Comparison of ENCODE assay signal across 9 mouse cellular contexts in the genomic region with DNA sequence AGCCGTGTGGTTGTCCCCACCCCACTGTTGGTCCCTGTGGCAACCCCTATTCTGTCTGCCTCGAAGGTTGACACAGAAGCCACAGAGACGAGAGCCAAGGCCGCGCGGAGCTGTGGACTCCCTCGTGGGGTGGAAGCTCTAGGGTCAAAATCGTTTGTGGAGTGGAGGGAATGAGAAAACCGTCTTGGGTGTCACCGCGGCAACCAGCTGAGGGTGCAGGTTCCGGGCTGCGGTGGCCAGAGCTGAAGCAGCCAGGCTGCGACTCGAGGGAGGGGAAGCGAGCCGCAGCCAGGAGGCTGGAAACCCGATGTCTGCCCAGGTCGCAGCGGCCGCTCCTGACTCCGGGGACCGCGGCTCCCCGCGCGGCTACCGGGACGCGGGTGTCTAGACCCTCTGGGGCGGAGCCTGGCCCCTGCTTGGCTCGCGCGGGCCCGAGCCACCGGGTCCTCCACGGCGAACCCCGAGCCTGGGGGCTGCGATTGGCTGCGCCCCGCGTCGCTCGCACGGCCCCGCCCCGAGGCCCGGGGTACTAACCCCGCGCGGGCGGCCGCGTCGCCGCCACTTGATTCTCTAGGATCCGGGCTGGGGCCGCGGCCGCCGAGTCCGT. TPM values are rescaled to one million over a fixed set of nuclear protein-coding genes. Genes with fewer than 3 reads are reported as not detected.
DNase-seq lines count a peak whose midpoint lies in the region; ATAC-seq lines count a peak whose summit lies in the region.
"Had no signal": no experiment of that assay in that cellular context is flagged by ENCODE, and none has a peak within 500 bp of the region (broad histone marks: within the 10 kb centered on the region; RNA-seq: fewer than 3 reads in every experiment).

No protein-coding gene starts in this region.

- no peaks in the 10 kb centered on the region for H3K36me3 ChIP-seq in heart, embryonic 16.5 days (ENCODE audit: control insufficient read depth, insufficient read depth)
- no peaks in the 10 kb centered on the region for H3K36me3 ChIP-seq in limb, embryonic 15.5 days
- H3K36me3 ChIP-seq: G1E had no signal

- H3K9ac ChIP-seq in heart, embryonic 16.5 days (ENCODE audit: low read length): peak overlapping the region; percentile 31
- peak overlapping the region; percentile 33 for H3K9ac ChIP-seq in limb, embryonic 15.5 days

- H3K9me3 ChIP-seq in heart, embryonic 16.5 days (replicated peaks; ENCODE audit: control insufficient read depth, low read length): no peaks in the 10 kb centered on the region
- no peaks in the 10 kb centered on the region for H3K9me3 ChIP-seq in limb, embryonic 15.5 days

- 2% methylated on average over 60 of the region's 63 CpGs for WGBS in heart, embryonic 16.5 days
- WGBS in limb, embryonic 15.5 days: 2% methylated on average over 63 of the region's 63 CpGs

- peaks cover 96% of the 10 kb centered on the region for H3K27me3 ChIP-seq in heart, embryonic 16.5 days (ENCODE audit: control insufficient read depth, insufficient read depth, low read length)
- H3K27me3 ChIP-seq in limb, embryonic 15.5 days: peaks cover 97% of the 10 kb centered on the region

- ATAC-seq in heart, embryonic 16.5 days (replicated peaks; ENCODE audit: extremely low read depth, insufficient read depth, low FRiP score): no peak
- no peak for ATAC-seq in limb, embryonic 15.5 days (ENCODE audit: insufficient number of reproducible peaks, low FRiP score, low TSS enrichment, low read depth)

- H3K4me3 ChIP-seq in heart, embryonic 16.5 days (ENCODE audit: low read length): peak overlapping the region; percentile 42
- H3K4me3 ChIP-seq in limb, embryonic 15.5 days: peak overlapping the region; percentile 51

- 0 out of 2 replicates have a peak, but pooled peaks cover 3% of the 10 kb centered on the region for H3K4me1 ChIP-seq in heart, embryonic 16.5 days (ENCODE audit: control insufficient read depth, insufficient read depth, low read length)
- H3K4me1 ChIP-seq in limb, embryonic 15.5 days: peaks cover 65% of the 10 kb centered on the region

- H3K27ac ChIP-seq in heart, embryonic 16.5 days (ENCODE audit: low read length): no peak overlapping the region
- peak overlapping the region; percentile 57 for H3K27ac ChIP-seq in limb, embryonic 15.5 days

- H3K4me2 ChIP-seq in heart, embryonic 16.5 days (ENCODE audit: low read depth, low read length): peak overlapping the region; percentile 61
- H3K4me2 ChIP-seq in limb, embryonic 15.5 days: peak overlapping the region; percentile 63

- DNase-seq in cerebellum, postnatal 25 days: peak; percentile 14 to 42
- no peak for DNase-seq in cerebellum, adult 11-12 months
- DNase-seq in adrenal gland, postnatal 25 days: peak; percentile 14
- DNase-seq in natural killer cell, adult 2 months (ENCODE audit: low spot score in 2 of 2): peak; percentile 63
- no peak for DNase-seq in layer of hippocampus, postnatal 36 days
- no peak for DNase-seq in right cerebral cortex, adult 2 months (ENCODE audit: low spot score in 2 of 2)

RNA-seq across cellular contexts. Expression of a gene that starts 31.6 kb away (rescaled TPM):
- total RNA-seq in adrenal gland, postnatal 25 days (2021): 1.0 and 1.7 TPM in 2 replicates
- polyA plus RNA-seq in heart, embryonic 16.5 days (2015; fragmentation: Nextera tagmentation; extraction: Ambion mirVana): 0.89 and 1.3 TPM in 2 replicates
- polyA plus RNA-seq in limb, embryonic 15.5 days (2015; fragmentation: Nextera tagmentation; extraction: Ambion mirVana): 4.4 and 4.6 TPM in 2 replicates
- not detected for total RNA-seq in layer of hippocampus, postnatal 36 days (2021)

Comparison
In these comparisons a context has a peak if more than half of its experiments do, and no peak if none do; other contexts are left out.
1. DNase-seq: peak in cerebellum, postnatal 25 days (2 of 2), adrenal gland, postnatal 25 days (single experiment) and natural killer cell, adult 2 months (2 of 2); none in cerebellum, adult 11-12 months (single experiment), layer of hippocampus, postnatal 36 days (0 of 2) and right cerebral cortex, adult 2 months (0 of 2).